15 mouse cellular contexts compared by ENCODE assay signal in genomic region chr1:164897163-164897817, GRCm38 (mm10). TPM values are rescaled to one million over a fixed set of nuclear protein-coding genes. Genes with fewer than 3 reads are reported as not detected.
DNase-seq lines count a peak whose midpoint lies in the region; ATAC-seq and TF ChIP-seq lines count a peak whose summit lies in the region.
"Had no signal": no experiment of that assay in that cellular context is flagged by ENCODE, and none has a peak within 500 bp of the region (broad histone marks: within the 10 kb centered on the region; RNA-seq: fewer than 3 reads in every experiment).

No protein-coding gene starts in this region.

- no peaks in the 10 kb centered on the region for H3K36me3 ChIP-seq in heart, embryonic 10.5 days
- no peaks in the 10 kb centered on the region for H3K36me3 ChIP-seq in neural tube, embryonic 12.5 days
- H3K36me3 ChIP-seq in neural tube, embryonic 15.5 days = no peaks in the 10 kb centered on the region
- H3K36me3 ChIP-seq in hindbrain, embryonic 15.5 days = no peaks in the 10 kb centered on the region
- H3K36me3 ChIP-seq: embryonic facial prominence, embryonic 15.5 days; limb, embryonic 10.5 days had no signal

- H3K27me3 ChIP-seq in heart, embryonic 10.5 days (ENCODE audit: insufficient read depth, poor library complexity, severe bottlenecking) = no peaks in the 10 kb centered on the region
- no peaks in the 10 kb centered on the region for H3K27me3 ChIP-seq in neural tube, embryonic 12.5 days (replicated peaks)
- no peaks in the 10 kb centered on the region for H3K27me3 ChIP-seq in neural tube, embryonic 15.5 days (replicated peaks)
- H3K27me3 ChIP-seq in hindbrain, embryonic 15.5 days = no peaks in the 10 kb centered on the region
- H3K27me3 ChIP-seq: CH12.LX; embryonic facial prominence, embryonic 15.5 days had no signal

- peak overlapping the region; percentile 88 for H3K27ac ChIP-seq in heart, embryonic 10.5 days
- 0 out of 2 replicates have a peak overlapping the region, but pooled peaks have one; percentile 33 for H3K27ac ChIP-seq in neural tube, embryonic 12.5 days
- H3K27ac ChIP-seq in neural tube, embryonic 15.5 days (replicated peaks) = no peak overlapping the region; the same call in 1 of the 2 replicates
- H3K27ac ChIP-seq in hindbrain, embryonic 15.5 days (replicated peaks) = peak overlapping the region; percentile 51
- H3K27ac ChIP-seq in olfactory bulb, adult 2 months (ENCODE audit: insufficient read depth, low read depth, low read length) = peak overlapping the region; percentile 17
- H3K27ac ChIP-seq: embryonic facial prominence, embryonic 15.5 days; limb, embryonic 10.5 days had no signal

- TF ChIP-seq CTCF in olfactory bulb, adult 2 months (IDR thresholded peaks at IDR 0.05; ENCODE audit: insufficient read depth, low read depth, low read length) = no peak

- no peak overlapping the region for H3K9ac ChIP-seq in neural tube, embryonic 12.5 days
- H3K9ac ChIP-seq in neural tube, embryonic 15.5 days (replicated peaks) = no peak overlapping the region
- no peak overlapping the region for H3K9ac ChIP-seq in hindbrain, embryonic 15.5 days
- H3K9ac ChIP-seq: embryonic facial prominence, embryonic 15.5 days had no signal

- no peaks in the 10 kb centered on the region for H3K9me3 ChIP-seq in heart, embryonic 10.5 days
- no peaks in the 10 kb centered on the region for H3K9me3 ChIP-seq in neural tube, embryonic 12.5 days
- no peaks in the 10 kb centered on the region for H3K9me3 ChIP-seq in neural tube, embryonic 15.5 days (replicated peaks)
- no peaks in the 10 kb centered on the region for H3K9me3 ChIP-seq in hindbrain, embryonic 15.5 days
- H3K9me3 ChIP-seq: embryonic facial prominence, embryonic 15.5 days; limb, embryonic 10.5 days had no signal

- TF ChIP-seq POLR2A in olfactory bulb, adult 2 months (IDR thresholded peaks at IDR 0.05; ENCODE audit: insufficient read depth, low read depth, low read length) = no peak

- 0 out of 2 replicates have a peak overlapping the region, but pooled peaks have one; percentile 18 for H3K4me3 ChIP-seq in heart, embryonic 10.5 days
- no peak overlapping the region for H3K4me3 ChIP-seq in neural tube, embryonic 12.5 days
- no peak overlapping the region for H3K4me3 ChIP-seq in neural tube, embryonic 15.5 days (replicated peaks)
- no peak overlapping the region for H3K4me3 ChIP-seq in hindbrain, embryonic 15.5 days
- H3K4me3 ChIP-seq in olfactory bulb, adult 2 months (ENCODE audit: insufficient read depth, low read depth, low read length) = no peak overlapping the region
- H3K4me3 ChIP-seq: embryonic facial prominence, embryonic 15.5 days; limb, embryonic 10.5 days had no signal

- no peak for DNase-seq in heart, embryonic 10.5 days (ENCODE audit: low spot score)
- no peak for DNase-seq in heart, postnatal 4 days
- DNase-seq in spleen, postnatal 4 days (ENCODE audit: low spot score in 2 of 2) = no peak
- DNase-seq: lung, adult 18-20 months; right cerebral cortex, adult 18-20 months had no signal

- no peak overlapping the region for H3K4me2 ChIP-seq in neural tube, embryonic 12.5 days (replicated peaks)
- H3K4me2 ChIP-seq in neural tube, embryonic 15.5 days = no peak overlapping the region
- H3K4me2 ChIP-seq in hindbrain, embryonic 15.5 days = no peak overlapping the region
- H3K4me2 ChIP-seq: embryonic facial prominence, embryonic 15.5 days had no signal

- H3K4me1 ChIP-seq in heart, embryonic 10.5 days = peaks cover 45% of the 10 kb centered on the region
- H3K4me1 ChIP-seq in neural tube, embryonic 12.5 days = peaks cover 4% of the 10 kb centered on the region; the same call in 1 of the 2 replicates
- H3K4me1 ChIP-seq in neural tube, embryonic 15.5 days = peaks cover 25% of the 10 kb centered on the region
- H3K4me1 ChIP-seq in hindbrain, embryonic 15.5 days (replicated peaks) = peaks cover 31% of the 10 kb centered on the region
- peaks cover 11% of the 10 kb centered on the region for H3K4me1 ChIP-seq in olfactory bulb, adult 2 months (ENCODE audit: control insufficient read depth, insufficient read depth, low read length)
- H3K4me1 ChIP-seq: limb, embryonic 10.5 days had no signal

- WGBS in heart, embryonic 10.5 days = 9% methylated on average over 5 of the region's 5 CpGs
- 49% methylated on average over 5 of the region's 5 CpGs for WGBS in neural tube, embryonic 12.5 days
- WGBS in neural tube, embryonic 15.5 days = 32% methylated on average over 5 of the region's 5 CpGs
- 19% methylated on average over 5 of the region's 5 CpGs for WGBS in hindbrain, embryonic 15.5 days
- WGBS in olfactory bulb, adult 2 months = 50% methylated on average over 5 of the region's 5 CpGs

- peak; percentile 28 for ATAC-seq in neural tube, embryonic 12.5 days (ENCODE audit: low FRiP score, low read depth)
- no peak for ATAC-seq in neural tube, embryonic 15.5 days (ENCODE audit: low FRiP score)
- ATAC-seq in hindbrain, embryonic 15.5 days (ENCODE audit: low FRiP score, low read depth) = no peak
- no peak for ATAC-seq in CD4-positive, CD25-positive, alpha-beta regulatory T cell, adult 4 months

RNA-seq across cellular contexts. Expression of gene Xcl1, which starts 38.0 kb away (rescaled TPM):
- not detected in 2 replicates for polyA plus RNA-seq in heart, embryonic 10.5 days (2016; fragmentation: Nextera tagmentation; extraction: Ambion mirVana)
- not detected for total RNA-seq in heart, postnatal 4 days (2021)
- polyA plus RNA-seq in neural tube, embryonic 12.5 days (2016; fragmentation: Nextera tagmentation; extraction: Ambion mirVana) = not detected in 2 replicates
- polyA plus RNA-seq in neural tube, embryonic 15.5 days (2015; fragmentation: Nextera tagmentation; extraction: Ambion mirVana) = 2.7 TPM in 1 of 2 replicates, not detected in the other
- polyA plus RNA-seq in hindbrain, embryonic 15.5 days (2015; fragmentation: Nextera tagmentation; extraction: Ambion mirVana) = not detected in 2 replicates
- polyA plus RNA-seq in olfactory bulb, adult 2 months (2012; ENCODE audit: insufficient read depth, insufficient read length, low replicate concordance, missing spikeins) = not detected in 2 replicates
- 1 to 10 TPM; 4.4 to 8.0 TPM for polyA plus RNA-seq in CD4-positive, CD25-positive, alpha-beta regulatory T cell, adult 4 months (2017; shearing (Covaris generic))
- total RNA-seq: layer of hippocampus, postnatal 14 days had no signal
- polyA plus RNA-seq: embryonic facial prominence, embryonic 15.5 days; limb, embryonic 10.5 days; stomach, embryonic 16.5 days had no signal
